Mouse (Mus musculus) myocyte (in vitro differentiated cells): ENCODE data around the gene Lrrc28. TPM values are rescaled to one million over a fixed set of nuclear protein-coding genes. Genes with fewer than 3 reads are reported as not detected.

Experiments
- H3K27me3 ChIP-seq: one replicate; pipeline ENCODE4 v1.6.1; 2011; ENCODE audit not compliant: control insufficient read depth, insufficient read depth, insufficient read length
- H3K36me3 ChIP-seq: one replicate; pipeline ENCODE4 v1.6.1; 2011; ENCODE audit not compliant: control insufficient read depth, insufficient read depth
- H3K4me2 ChIP-seq: one replicate; pipeline ENCODE4 v1.6.1; 2011; ENCODE audit warnings: low read depth, control low read depth
- H3K4me3 ChIP-seq: one replicate; pipeline ENCODE4 v1.5.1; 2011; ENCODE audit warnings: mild to moderate bottlenecking, control low read depth, moderate library complexity
- H3K79me2 ChIP-seq: one replicate; pipeline ENCODE4 v1.6.1; 2011; ENCODE audit not compliant: control insufficient read depth, insufficient read depth
- H3ac ChIP-seq: one replicate; pipeline ENCODE4 v1.6.1; 2011; ENCODE audit not compliant: control insufficient read depth, insufficient read length
- CEBPB ChIP-seq: IDR thresholded peaks from 2 replicates; pipeline ENCODE4 v1.6.1; 2011; ENCODE audit warnings: mild to moderate bottlenecking, moderate library complexity; ENCODE audit not compliant: poor library complexity, insufficient read depth, severe bottlenecking
- E2F4 ChIP-seq: IDR thresholded peaks from one replicate; pipeline ENCODE4 v1.6.1; 2011; ENCODE audit warnings: mild to moderate bottlenecking, control low read depth, moderate library complexity; ENCODE audit not compliant: insufficient read depth
- MAX ChIP-seq: IDR thresholded peaks from one replicate; pipeline ENCODE4 v1.6.1; 2011; ENCODE audit warnings: low read depth, mild to moderate bottlenecking, control low read depth
- MYOD1 ChIP-seq, 3 experiments: IDR thresholded peaks; one replicate each; pipeline ENCODE4 v1.6.1; 2011; ENCODE audit warnings: control low read depth in 2 of 3, low read depth in 2 of 3, mild to moderate bottlenecking in 2 of 3, moderate library complexity in 1 of 3; ENCODE audit not compliant: insufficient read length in 2 of 3, control insufficient read depth in 1 of 3
- MYOG ChIP-seq, 3 experiments: IDR thresholded peaks; one replicate each; pipeline ENCODE4 v1.6.1; 2011; ENCODE audit warnings: control low read depth in 2 of 3, low read depth in 2 of 3, mild to moderate bottlenecking in 2 of 3; ENCODE audit not compliant: insufficient read length in 2 of 3, control insufficient read depth in 1 of 3, insufficient read depth in 1 of 3
- POLR2A ChIP-seq: IDR thresholded peaks from one replicate; pipeline ENCODE4 v1.6.1; 2011; ENCODE audit warnings: low read depth, mild to moderate bottlenecking, control low read depth, moderate library complexity; ENCODE audit not compliant: insufficient read length
- POLR2AphosphoS2 ChIP-seq: IDR thresholded peaks from one replicate; pipeline ENCODE4 v1.6.1; 2011; ENCODE audit warnings: low read depth, control low read depth; ENCODE audit not compliant: insufficient read length
- REST ChIP-seq: IDR thresholded peaks from one replicate; pipeline ENCODE4 v1.6.1; 2011; ENCODE audit warnings: mild to moderate bottlenecking, control low read depth, moderate library complexity; ENCODE audit not compliant: insufficient read depth, insufficient read length
- SRF ChIP-seq: IDR thresholded peaks from one replicate; pipeline ENCODE4 v1.6.1; 2011; ENCODE audit warnings: low read depth; ENCODE audit not compliant: control insufficient read depth, insufficient read length
- TCF12 ChIP-seq: IDR thresholded peaks from one replicate; pipeline ENCODE4 v1.6.1; 2011; ENCODE audit warnings: mild to moderate bottlenecking, control low read depth; ENCODE audit not compliant: poor library complexity, insufficient read depth, severe bottlenecking
- TCF3 ChIP-seq: IDR thresholded peaks from one replicate; pipeline ENCODE4 v1.6.1; 2011; ENCODE audit warnings: low read depth, control low read depth; ENCODE audit not compliant: insufficient read length
- USF1 ChIP-seq: IDR thresholded peaks from one replicate; pipeline ENCODE4 v1.6.1; 2011; ENCODE audit warnings: low read depth, mild to moderate bottlenecking, control low read depth, moderate library complexity
- polyA plus RNA-seq: library from polyadenylated mRNA; unstranded; fragments of >200 nt; fragmentation: generic; extraction: Trizol; gene quantifications from one replicate; pipeline ENCODE4 v1.2.1, GENCODE M21; 2012; ENCODE audit warnings: missing spikeins

Lrrc28 gene
- polyA plus RNA-seq, 1 experiment: 24.2 TPM

- H3K4me2 ChIP-seq: no peak overlapping the region
- no peak overlapping the region for H3ac ChIP-seq
- H3K79me2 ChIP-seq: no peaks in the 10 kb centered on the region
- TF ChIP-seq TCF3: no peak
- no peak for TF ChIP-seq CEBPB
- no peak for TF ChIP-seq USF1
- no peak for TF ChIP-seq REST
- no peak for TF ChIP-seq TCF12
- TF ChIP-seq E2F4: no peak
- TF ChIP-seq POLR2A: no peak
- no peak for TF ChIP-seq SRF
- TF ChIP-seq MAX: no peak
- TF ChIP-seq MYOD1 (IDR thresholded peaks at IDR 0.05; ENCODE audit: control insufficient read depth in 1 of 3, insufficient read length in 2 of 3, low read depth in 2 of 3): no peak
- TF ChIP-seq MYOG (IDR thresholded peaks at IDR 0.05; ENCODE audit: control insufficient read depth in 1 of 3, insufficient read depth in 1 of 3, insufficient read length in 2 of 3, low read depth in 2 of 3): no peak
- TF ChIP-seq POLR2AphosphoS2: no peak
- H3K27me3 ChIP-seq: no peaks in the 10 kb centered on the region
- no peak overlapping the region for H3K4me3 ChIP-seq
- H3K36me3 ChIP-seq: no peaks in the 10 kb centered on the region
Observed at GRCm38 (mm10) chr7:67596322-67596721, 48.7 kb downstream of the Lrrc28 start.

DNA sequence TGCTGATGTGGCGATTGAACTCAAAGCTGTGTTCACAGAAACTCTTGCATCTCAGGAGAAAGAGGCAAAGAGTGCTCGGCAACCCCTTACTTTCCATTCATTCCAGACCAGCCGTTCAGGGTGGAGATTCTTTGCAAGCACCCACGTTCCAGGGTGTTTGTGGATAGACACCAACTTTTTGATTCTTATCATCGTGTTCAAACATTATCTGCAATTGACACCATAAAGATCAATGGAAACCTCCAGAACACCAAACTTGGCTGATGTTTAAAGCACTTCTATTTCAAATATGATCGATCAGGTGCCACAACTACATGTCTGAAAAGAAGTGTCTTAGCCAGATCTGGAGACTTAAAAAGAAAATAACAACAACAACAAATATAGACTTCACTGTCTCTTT lies 51.2 kb downstream of the Lrrc28 start:
- Histone ChIP-seq H3K36me3 (no peaks in the 10 kb centered on the region), H3K4me2 (no peak overlapping the region), H3ac (no peak overlapping the region), H3K27me3 (no peaks in the 10 kb centered on the region), H3K4me3 (no peak overlapping the region), H3K79me2 (no peaks in the 10 kb centered on the region)
- TF ChIP-seq MAX (no peak), REST (no peak), TCF12 (no peak), MYOD1 (IDR thresholded peaks at IDR 0.05; ENCODE audit: control insufficient read depth in 1 of 3, insufficient read length in 2 of 3, low read depth in 2 of 3) (no peak), USF1 (no peak), SRF (no peak), POLR2A (no peak), MYOG (IDR thresholded peaks at IDR 0.05; ENCODE audit: control insufficient read depth in 1 of 3, insufficient read depth in 1 of 3, insufficient read length in 2 of 3, low read depth in 2 of 3) (no peak), E2F4 (no peak), POLR2AphosphoS2 (no peak), CEBPB (no peak), TCF3 (no peak)

- Histone ChIP-seq H3K4me3 (no peak overlapping the region), H3K79me2 (no peaks in the 10 kb centered on the region), H3K36me3 (no peaks in the 10 kb centered on the region), H3K4me2 (no peak overlapping the region), H3ac (no peak overlapping the region), H3K27me3 (no peaks in the 10 kb centered on the region)
- no peak for TF ChIP-seq CEBPB
- no peak for TF ChIP-seq TCF3
- TF ChIP-seq SRF: no peak
- no peak for TF ChIP-seq MAX
- no peak for TF ChIP-seq E2F4
- no peak for TF ChIP-seq USF1
- no peak for TF ChIP-seq POLR2AphosphoS2
- TF ChIP-seq MYOG (IDR thresholded peaks at IDR 0.05; ENCODE audit: control insufficient read depth in 1 of 3, insufficient read depth in 1 of 3, insufficient read length in 2 of 3, low read depth in 2 of 3): no peak
- TF ChIP-seq MYOD1 (IDR thresholded peaks at IDR 0.05; ENCODE audit: control insufficient read depth in 1 of 3, insufficient read length in 2 of 3, low read depth in 2 of 3): no peak
- TF ChIP-seq REST: no peak
- no peak for TF ChIP-seq TCF12
- TF ChIP-seq POLR2A: no peak
Observed at GRCm38 (mm10) chr7:67592670-67593069, 52.4 kb downstream of the Lrrc28 start.

- Histone ChIP-seq H3K79me2 (no peaks in the 10 kb centered on the region), H3ac (no peak overlapping the region), H3K36me3 (no peaks in the 10 kb centered on the region), H3K4me2 (peak overlapping the region; percentile 0), H3K27me3 (no peaks in the 10 kb centered on the region), H3K4me3 (no peak overlapping the region)
- no peak for TF ChIP-seq SRF
- TF ChIP-seq E2F4: no peak
- TF ChIP-seq REST: no peak
- TF ChIP-seq CEBPB: no peak
- TF ChIP-seq MAX: no peak
- no peak for TF ChIP-seq MYOD1 (IDR thresholded peaks at IDR 0.05; ENCODE audit: control insufficient read depth in 1 of 3, insufficient read length in 2 of 3, low read depth in 2 of 3)
- TF ChIP-seq POLR2AphosphoS2: no peak
- TF ChIP-seq MYOG (IDR thresholded peaks at IDR 0.05; ENCODE audit: control insufficient read depth in 1 of 3, insufficient read depth in 1 of 3, insufficient read length in 2 of 3, low read depth in 2 of 3): no peak
- TF ChIP-seq USF1: no peak
- no peak for TF ChIP-seq TCF3
Observed at GRCm38 (mm10) chr7:67588743-67589142, 56.3 kb downstream of the Lrrc28 start.

DNA sequence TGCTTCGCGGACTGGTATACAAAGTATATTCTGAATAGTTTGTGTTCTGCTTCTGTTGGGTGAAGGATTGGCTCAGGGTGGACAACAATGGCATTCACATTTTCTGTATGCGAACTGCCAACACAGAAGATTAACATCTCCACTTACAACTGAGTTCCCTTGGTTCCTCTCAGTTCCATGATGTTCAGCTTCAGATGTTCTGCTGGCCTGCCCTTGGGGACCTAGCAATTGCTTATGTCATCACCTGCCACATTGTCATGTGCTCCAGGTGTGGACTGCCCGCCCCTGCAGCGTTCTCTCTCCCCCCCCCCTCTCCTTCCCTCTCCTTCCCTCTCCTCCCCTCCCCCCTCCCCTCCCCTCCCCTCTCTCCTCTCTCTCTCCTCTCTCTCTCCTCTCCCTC lies 58.6 kb downstream of the Lrrc28 start:
- H3K4me2 ChIP-seq: no peak overlapping the region
- TF ChIP-seq MYOG (IDR thresholded peaks at IDR 0.05; ENCODE audit: control insufficient read depth in 1 of 3, insufficient read depth in 1 of 3, insufficient read length in 2 of 3, low read depth in 2 of 3) (no peak), SRF (no peak), POLR2AphosphoS2 (no peak), USF1 (no peak), TCF12 (no peak), TCF3 (no peak), CEBPB (no peak), MYOD1 (IDR thresholded peaks at IDR 0.05; ENCODE audit: control insufficient read depth in 1 of 3, insufficient read length in 2 of 3, low read depth in 2 of 3) (no peak), E2F4 (no peak), MAX (no peak), REST (no peak), POLR2A (no peak)
- no peak overlapping the region for H3K4me3 ChIP-seq
- H3K36me3 ChIP-seq: no peaks in the 10 kb centered on the region
- no peak overlapping the region for H3ac ChIP-seq
- no peaks in the 10 kb centered on the region for H3K79me2 ChIP-seq
- H3K27me3 ChIP-seq: no peaks in the 10 kb centered on the region
